Mouse (Mus musculus): ENCODE results near the gene Cfap58.

The Cfap58 gene

GRCm38 (mm10) chr19:47917396-47917795 lies 20.1 kb upstream of the Cfap58 start:
- DNase-seq (ENCODE audit: low read depth, low spot score), result no peak

GRCm38 (mm10) chr19:47918016-47918415 lies 19.5 kb upstream of the Cfap58 start:
- DNase-seq (ENCODE audit: low read depth, low spot score), result peak; percentile 42

DNA sequence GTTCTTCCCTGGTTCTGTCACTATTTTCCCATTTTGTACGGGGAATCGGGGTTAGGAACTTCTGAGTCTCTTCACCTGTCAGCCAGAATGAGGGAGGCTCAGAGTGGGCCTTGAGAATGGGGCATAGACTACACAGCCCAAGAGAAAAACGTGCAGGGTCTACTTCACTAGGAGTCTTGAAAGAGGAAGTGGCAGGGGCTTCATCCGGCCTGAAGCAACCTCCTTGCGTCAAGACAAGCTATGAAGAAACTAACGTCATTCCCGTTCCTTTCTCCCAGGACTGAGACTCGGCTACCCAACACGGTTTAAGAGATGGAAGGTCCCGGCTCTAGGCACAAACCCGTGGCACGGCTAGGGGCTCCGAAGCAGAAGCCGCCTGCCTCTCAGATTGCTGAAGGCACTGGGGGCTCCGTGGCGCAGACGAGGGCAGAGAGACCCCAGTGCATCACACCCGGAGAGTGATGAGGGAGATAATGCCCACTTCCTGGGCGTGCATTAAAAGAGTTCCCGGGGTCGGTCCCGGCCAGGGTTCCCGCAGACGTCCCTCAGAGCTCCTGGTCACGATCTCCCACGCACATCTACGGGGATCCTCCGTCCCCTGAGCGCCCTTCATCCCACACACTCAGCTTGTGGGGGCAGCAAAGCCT lies 18.9 kb upstream of the Cfap58 start:
- DNase-seq (ENCODE audit: low read depth, low spot score), result peak; percentile 45

GRCm38 (mm10) chr19:47919126-47919965 lies 18.1 kb upstream of the Cfap58 start, which contains the start of the genes Cfap43 and Itprip:
Gene Cfap43, minus strand, starts transcription at chr19:47919287.
Gene Itprip, minus strand, starts transcription at chr19:47919299.
- DNase-seq (ENCODE audit: low read depth, low spot score), result peak; percentile 95

DNA sequence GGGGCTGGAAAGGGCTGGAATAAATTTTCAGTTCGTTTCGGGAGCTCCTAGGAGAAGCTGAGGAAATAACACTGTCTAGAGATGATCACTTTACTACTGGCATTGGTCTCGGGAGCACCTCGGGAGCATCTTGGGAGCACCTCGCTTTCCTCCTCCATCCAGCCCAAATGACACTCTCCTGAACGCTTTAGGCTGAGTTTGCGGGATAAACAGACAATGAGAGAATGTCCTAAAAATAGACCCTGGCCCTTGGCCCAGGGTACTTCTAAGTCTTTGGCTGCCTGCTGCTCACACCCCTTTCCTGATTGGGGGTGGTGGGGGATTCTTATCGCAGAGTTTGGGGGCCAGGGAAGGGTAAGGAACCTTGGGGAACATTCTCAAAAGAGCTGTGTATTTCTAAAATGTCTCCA lies 17.5 kb upstream of the Cfap58 start:
- peak; percentile 81 for DNase-seq (ENCODE audit: low read depth, low spot score)

DNA sequence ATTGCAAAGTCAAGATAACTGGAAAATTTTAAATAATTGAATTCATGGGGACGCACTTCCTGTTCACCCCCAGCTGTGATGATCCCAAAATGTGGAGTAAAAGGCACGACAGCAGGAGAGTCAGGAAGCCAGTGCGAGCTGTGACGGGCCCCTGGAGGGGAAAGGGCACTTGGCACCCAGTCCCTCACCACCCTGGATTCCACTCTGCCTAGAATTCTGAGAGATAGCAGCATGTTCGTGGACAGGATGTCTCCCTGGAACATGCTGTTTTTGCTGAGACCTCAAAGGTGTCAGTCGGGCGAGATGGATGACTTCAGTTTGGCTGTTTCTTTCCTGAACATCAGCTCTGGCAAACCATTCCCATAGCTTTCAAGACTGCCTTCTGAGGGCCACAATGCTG lies 11.7 kb upstream of the Cfap58 start:
- no peak for DNase-seq (ENCODE audit: low read depth, low spot score)

GRCm38 (mm10) chr19:47927032-47927431 lies 10.4 kb upstream of the Cfap58 start:
- DNase-seq (ENCODE audit: low read depth, low spot score), result no peak

DNA sequence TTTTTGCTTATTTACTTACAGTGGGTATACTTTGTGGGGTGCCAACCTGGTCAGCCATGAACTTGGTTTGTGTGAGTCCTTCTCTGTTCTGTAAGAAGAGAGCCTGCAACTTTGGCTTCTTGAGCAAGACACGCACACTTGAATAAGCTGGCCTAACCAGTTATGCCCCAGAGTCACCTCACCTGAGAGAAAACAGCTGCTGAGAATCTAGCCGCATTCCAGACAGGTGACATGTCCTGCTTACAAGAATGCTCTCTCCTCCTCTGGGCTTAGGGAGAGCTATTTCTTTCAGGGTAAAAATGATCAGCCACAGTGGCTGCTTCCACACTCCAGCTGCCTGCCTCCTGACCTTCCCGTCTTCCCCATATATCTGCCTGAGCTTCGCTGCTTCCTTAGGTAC lies 8.4 kb upstream of the Cfap58 start:
- DNase-seq (ENCODE audit: low read depth, low spot score), result no peak

DNA sequence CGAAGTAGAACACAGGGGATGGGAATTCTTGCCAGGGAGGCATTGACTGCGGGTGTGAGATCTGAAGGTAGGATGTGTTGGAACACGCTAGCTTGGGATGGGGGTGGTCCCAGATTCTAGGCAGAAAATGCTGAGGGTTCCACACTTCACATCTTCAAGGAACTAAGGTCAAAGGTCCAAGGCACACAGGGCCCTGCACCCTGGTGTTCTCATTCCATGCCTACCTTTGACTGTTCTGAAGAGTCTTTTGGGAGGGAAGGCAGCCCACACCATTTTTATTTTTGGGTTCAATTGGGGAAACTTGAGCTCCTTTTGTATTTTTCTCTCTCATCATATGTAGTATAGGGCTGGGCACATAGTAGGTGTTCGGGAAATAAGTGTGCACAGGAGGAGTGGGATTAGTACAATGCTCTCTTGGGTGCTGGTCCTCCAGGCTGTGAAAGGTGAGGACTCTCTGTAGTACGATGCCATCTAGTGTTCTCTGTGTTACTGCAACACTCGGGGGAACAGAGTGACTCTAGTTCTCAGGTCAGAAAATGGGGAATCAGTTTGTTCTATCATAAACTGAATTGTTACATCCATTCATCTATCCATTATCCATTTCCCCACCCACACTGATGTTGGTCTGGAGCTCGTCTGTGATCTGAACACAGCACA lies 5.4 kb upstream of the Cfap58 start:
- DNase-seq (ENCODE audit: low read depth, low spot score), result peak; percentile 57

- DNase-seq (ENCODE audit: low read depth, low spot score), result no peak
Measured at GRCm38 (mm10) chr19:47934146-47934545, 3.3 kb upstream of the Cfap58 start.

- DNase-seq (ENCODE audit: low read depth, low spot score), result no peak
Measured at GRCm38 (mm10) chr19:47934636-47935238, 2.7 kb upstream of the Cfap58 start.

- no peak for DNase-seq (ENCODE audit: low read depth, low spot score)
Measured at GRCm38 (mm10) chr19:47935530-47935929, 1.9 kb upstream of the Cfap58 start.

GRCm38 (mm10) chr19:47936490-47936889 lies 985 bp upstream of the Cfap58 start:
- no peak for DNase-seq (ENCODE audit: low read depth, low spot score)

DNA sequence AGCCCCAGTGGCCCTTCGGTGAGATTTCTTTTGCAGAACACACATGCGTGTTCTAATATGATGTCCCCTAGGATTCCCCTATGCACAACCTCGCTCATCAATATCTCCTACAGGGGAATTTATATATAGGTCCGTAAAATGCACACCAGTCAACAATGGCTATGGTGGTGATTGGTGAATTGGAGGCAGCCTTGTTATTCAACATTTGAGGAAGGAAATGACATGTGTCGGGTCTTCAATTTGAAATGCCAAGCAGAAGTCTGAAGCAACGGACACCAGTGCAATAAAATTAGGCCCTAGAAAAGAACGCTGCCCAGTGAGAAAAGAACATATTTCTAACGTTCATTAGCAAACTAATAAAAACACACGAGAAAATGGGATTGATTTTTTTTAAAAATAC lies 537 bp upstream of the Cfap58 start:
- DNase-seq (ENCODE audit: low read depth, low spot score), result no peak

DNA sequence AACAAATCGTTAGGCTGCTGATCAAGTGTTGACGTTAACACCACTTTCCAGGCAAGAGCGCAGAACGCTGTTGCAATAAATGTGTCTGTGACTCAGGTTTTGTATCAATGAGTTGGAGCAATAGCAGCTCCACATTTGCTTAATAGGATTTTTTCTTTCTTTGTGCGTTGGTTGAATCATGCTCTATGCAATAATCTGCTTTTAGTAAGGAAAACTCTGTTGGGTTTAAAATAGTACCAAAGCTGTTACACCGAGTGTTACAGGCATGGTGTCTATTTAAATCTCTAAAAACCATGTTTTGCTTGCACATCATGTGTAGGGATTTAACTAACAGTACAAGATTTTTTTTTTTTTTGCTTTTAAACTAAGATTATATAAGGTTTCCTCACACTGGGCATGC lies 1.9 kb downstream of the Cfap58 start:
- no peak for DNase-seq (ENCODE audit: low read depth, low spot score)

- DNase-seq (ENCODE audit: low read depth, low spot score), result no peak
Measured at GRCm38 (mm10) chr19:47946821-47947465, 9.5 kb downstream of the Cfap58 start.

- no peak for DNase-seq (ENCODE audit: low read depth, low spot score)
Measured at GRCm38 (mm10) chr19:47950946-47951345, 13.5 kb downstream of the Cfap58 start.

DNA sequence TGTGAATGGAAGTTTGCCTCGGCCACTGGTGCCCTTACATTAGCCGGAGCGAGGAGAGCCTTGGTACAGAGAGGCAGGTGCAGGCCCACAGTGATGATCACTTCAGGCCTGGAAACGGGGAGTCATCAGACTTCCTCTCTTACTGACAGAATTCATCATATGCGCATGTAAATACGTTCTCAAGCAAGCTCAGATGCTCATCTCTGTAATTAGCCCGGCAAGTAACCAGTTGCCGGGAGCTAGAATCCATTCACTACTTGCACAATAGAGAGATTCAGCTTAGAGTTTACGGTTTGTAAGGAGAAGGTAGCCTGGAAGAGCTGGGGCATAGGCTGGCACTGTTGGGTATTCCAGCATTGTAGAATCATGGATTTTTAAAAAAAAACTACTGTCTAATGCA lies 15.7 kb downstream of the Cfap58 start:
- DNase-seq (ENCODE audit: low read depth, low spot score), result no peak

DNA sequence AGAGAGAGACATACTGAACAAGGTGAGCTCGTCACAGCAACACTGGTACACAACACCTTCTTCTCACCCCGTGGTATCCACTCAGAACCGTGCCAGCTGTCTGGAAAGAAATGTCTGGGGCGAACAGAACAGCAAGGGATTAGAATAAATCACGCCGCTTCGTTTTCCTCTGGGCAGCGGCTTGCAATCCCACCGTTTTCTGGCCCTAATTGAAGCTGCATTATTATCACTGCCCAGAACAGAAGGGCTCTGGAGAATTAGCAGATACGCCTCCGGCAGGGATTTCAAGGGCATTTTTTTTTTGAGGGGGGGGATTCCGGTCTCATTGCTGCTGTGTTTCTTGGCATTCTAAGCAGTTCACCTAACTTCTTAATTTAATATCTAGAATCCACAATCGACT lies 20.7 kb downstream of the Cfap58 start:
- no peak for DNase-seq (ENCODE audit: low read depth, low spot score)

DNA sequence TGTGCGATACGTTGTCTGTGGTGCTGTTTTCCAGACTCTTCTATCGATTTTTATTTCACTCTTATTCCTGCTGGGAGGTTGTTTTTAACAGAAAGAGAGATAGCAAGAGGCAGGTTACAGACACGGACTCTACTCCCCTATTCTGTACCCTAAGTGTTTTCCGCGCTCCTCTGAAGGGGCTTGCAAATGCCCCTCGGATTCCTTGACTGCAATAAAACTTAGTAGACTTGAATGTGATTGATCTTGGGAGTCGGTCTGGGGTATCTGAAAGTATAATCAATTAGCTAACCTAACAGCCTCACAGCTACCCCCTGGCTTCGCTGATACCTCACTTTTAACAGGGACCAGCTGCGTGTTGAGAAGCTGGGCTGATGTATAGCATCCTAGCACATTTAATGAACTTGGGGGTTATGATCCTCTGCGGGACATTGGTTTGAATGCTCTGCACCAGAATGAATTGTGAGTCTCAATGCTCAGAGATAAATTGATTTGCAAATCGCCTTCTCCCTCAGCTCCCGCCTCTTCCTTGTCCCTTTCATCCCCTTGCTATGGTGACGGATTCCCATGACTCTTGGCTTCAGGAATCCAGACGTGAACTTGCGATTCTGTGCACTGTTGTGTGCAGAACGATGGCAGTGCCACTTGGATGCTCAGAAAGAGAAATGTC lies 31.7 kb downstream of the Cfap58 start:
- no peak for DNase-seq (ENCODE audit: low read depth, low spot score)

- no peak for DNase-seq (ENCODE audit: low read depth, low spot score)
Measured at GRCm38 (mm10) chr19:47971066-47971465, 33.6 kb downstream of the Cfap58 start.
